In genomic region chr2:151941269-151941668, GRCm38 (mm10) we compare ENCODE assay signal across 9 mouse cellular contexts. TPM values are rescaled to one million over a fixed set of nuclear protein-coding genes. Genes with fewer than 3 reads are reported as not detected.
DNase-seq lines count a peak whose midpoint lies in the region; ATAC-seq and TF ChIP-seq lines count a peak whose summit lies in the region.
"Had no signal": no experiment of that assay in that cellular context is flagged by ENCODE, and none has a peak within 500 bp of the region (broad histone marks: within the 10 kb centered on the region; RNA-seq: fewer than 3 reads in every experiment).

No protein-coding gene starts in this region.

- WGBS in liver, adult 2 months = 67% methylated on average over 2 of the region's 2 CpGs
- 32% methylated on average over 2 of the region's 2 CpGs for WGBS in liver, embryonic 11.5 days

- no peak for DNase-seq in liver, adult 2 months (ENCODE audit: extremely low read depth, low read depth, low spot score)
- no peak for DNase-seq in liver, embryonic 11.5 days (ENCODE audit: low spot score)
- peak; percentile 63 for DNase-seq in adrenal gland, adult 2 months
- DNase-seq in heart, postnatal 4 days = peak; percentile 62
- DNase-seq in retina, embryonic 14.5 days (ENCODE audit: low spot score) = peak; percentile 66
- DNase-seq in ovary, adult 18-20 months (ENCODE audit: low spot score) = no peak
- DNase-seq in layer of hippocampus, adult 8-10 months (ENCODE audit: low spot score in 2 of 2) = no peak

- TF ChIP-seq POLR2A in liver, adult 2 months (IDR thresholded peaks at IDR 0.05; ENCODE audit: extremely low read depth, insufficient read depth, low read length) = no peak

- no peak overlapping the region for H3K9ac ChIP-seq in liver, adult 2 months (ENCODE audit: low read depth, low read length)
- no peak overlapping the region for H3K9ac ChIP-seq in liver, embryonic 11.5 days (ENCODE audit: low read depth, low read length)
- H3K9ac ChIP-seq: embryonic facial prominence, embryonic 15.5 days; limb, embryonic 15.5 days had no signal

- no peaks in the 10 kb centered on the region for H3K36me3 ChIP-seq in liver, adult 2 months (ENCODE audit: control insufficient read depth, insufficient read depth, low read length)
- no peaks in the 10 kb centered on the region for H3K36me3 ChIP-seq in liver, embryonic 11.5 days (ENCODE audit: control insufficient read depth, insufficient read depth, low read length)
- H3K36me3 ChIP-seq: embryonic facial prominence, embryonic 15.5 days; limb, embryonic 15.5 days had no signal

- H3K27me3 ChIP-seq in liver, adult 2 months (ENCODE audit: control insufficient read depth, insufficient read depth, low read length) = no peaks in the 10 kb centered on the region
- no peaks in the 10 kb centered on the region for H3K27me3 ChIP-seq in liver, embryonic 11.5 days (replicated peaks; ENCODE audit: control insufficient read depth, insufficient read depth, low read length)
- H3K27me3 ChIP-seq: embryonic facial prominence, embryonic 15.5 days; limb, embryonic 15.5 days had no signal

- no peak overlapping the region for H3K4me3 ChIP-seq in liver, adult 2 months (ENCODE audit: insufficient read depth, low read depth, low read length)
- no peak overlapping the region for H3K4me3 ChIP-seq in liver, embryonic 11.5 days (ENCODE audit: low read depth, low read length)
- H3K4me3 ChIP-seq: embryonic facial prominence, embryonic 15.5 days; limb, embryonic 15.5 days had no signal

- H3K4me1 ChIP-seq in liver, adult 2 months (ENCODE audit: control insufficient read depth, insufficient read depth, low read length) = peaks cover 7% of the 10 kb centered on the region
- no peaks in the 10 kb centered on the region for H3K4me1 ChIP-seq in liver, embryonic 11.5 days (replicated peaks; ENCODE audit: control insufficient read depth, insufficient read depth, low read length)

- no peak overlapping the region for H3K27ac ChIP-seq in liver, adult 2 months (replicated peaks; ENCODE audit: insufficient read depth, low read depth, low read length)
- H3K27ac ChIP-seq in liver, embryonic 11.5 days (ENCODE audit: low read depth, low read length) = no peak overlapping the region
- H3K27ac ChIP-seq: embryonic facial prominence, embryonic 15.5 days; limb, embryonic 15.5 days had no signal

- no peak for ATAC-seq in liver, embryonic 11.5 days (replicated peaks; ENCODE audit: low FRiP score)

- no peaks in the 10 kb centered on the region for H3K79me2 ChIP-seq in liver, adult 2 months (ENCODE audit: control insufficient read depth, insufficient read depth, low read length)

- H3K9me3 ChIP-seq in liver, embryonic 11.5 days (ENCODE audit: control insufficient read depth, low read length) = no peaks in the 10 kb centered on the region
- H3K9me3 ChIP-seq: embryonic facial prominence, embryonic 15.5 days; limb, embryonic 15.5 days had no signal

- H3K4me2 ChIP-seq in liver, embryonic 11.5 days = no peak overlapping the region
- H3K4me2 ChIP-seq: embryonic facial prominence, embryonic 15.5 days; limb, embryonic 15.5 days had no signal

- TF ChIP-seq CTCF in liver, adult 2 months (IDR thresholded peaks at IDR 0.05; ENCODE audit: low read depth, low read length) = peak; percentile 61

RNA-seq across cellular contexts. Expression of gene Angpt4, which starts 30.3 kb away (rescaled TPM):
- under 0.01 and 0.13 TPM in 2 replicates for total RNA-seq in liver, adult 2 months (2014; rRNA removed)
- polyA plus RNA-seq in liver, adult 2 months (2012; rRNA removed) = 0.10 and 0.19 TPM in 2 replicates
- 0.32 and 0.42 TPM in 2 replicates for polyA plus RNA-seq in liver, embryonic 11.5 days (2014; fragmentation: Nextera tagmentation; extraction: Ambion mirVana)
- total RNA-seq in adrenal gland, adult 2 months (2021) = 1 to 10 TPM in 1 of 2 experiments, under 1 TPM in 1; 0.63 to 1.6 TPM
- 1.1 and 1.9 TPM in 2 replicates for polyA plus RNA-seq in adrenal gland, adult 2 months (2012; rRNA removed)
- total RNA-seq in heart, postnatal 4 days (2021) = under 1 TPM; 0.14 to 0.18 TPM
- under 1 TPM in 1 of 4 experiments, not detected in 3; 0.14 TPM for total RNA-seq in layer of hippocampus, adult 8-10 months (2022)

RNA-seq across cellular contexts. Expression of gene Fam110a, which starts 38.8 kb away (rescaled TPM):
- total RNA-seq in liver, adult 2 months (2014; rRNA removed) = 0.83 and 1.3 TPM in 2 replicates
- polyA plus RNA-seq in liver, adult 2 months (2012; rRNA removed) = 3.3 and 5.5 TPM in 2 replicates
- 15.0 and 17.0 TPM in 2 replicates for polyA plus RNA-seq in liver, embryonic 11.5 days (2014; fragmentation: Nextera tagmentation; extraction: Ambion mirVana)
- total RNA-seq in adrenal gland, adult 2 months (2021) = 10 to 100 TPM in 1 of 2 experiments, 1 to 10 TPM in 1; 8.5 to 11.3 TPM
- 24.1 and 24.6 TPM in 2 replicates for polyA plus RNA-seq in adrenal gland, adult 2 months (2012; rRNA removed)
- 1 to 10 TPM; 8.2 to 8.6 TPM for total RNA-seq in heart, postnatal 4 days (2021)
- total RNA-seq in layer of hippocampus, adult 8-10 months (2022) = 1 to 10 TPM; 5.9 to 8.0 (median 7.2) TPM

RNA-seq across cellular contexts. Expression of gene Slc52a3, which starts 55.0 kb away (rescaled TPM):
- 0.18 and 0.20 TPM in 2 replicates for total RNA-seq in liver, adult 2 months (2014; rRNA removed)
- polyA plus RNA-seq in liver, adult 2 months (2012; rRNA removed) = 0.48 and 0.62 TPM in 2 replicates
- polyA plus RNA-seq in liver, embryonic 11.5 days (2014; fragmentation: Nextera tagmentation; extraction: Ambion mirVana) = 1.9 and 2.2 TPM in 2 replicates
- total RNA-seq in adrenal gland, adult 2 months (2021) = 1 to 10 TPM; 3.1 to 5.4 TPM
- polyA plus RNA-seq in adrenal gland, adult 2 months (2012; rRNA removed) = 5.7 and 6.9 TPM in 2 replicates
- total RNA-seq in heart, postnatal 4 days (2021) = 1 to 10 TPM; 1.4 to 1.5 TPM
- 1 to 10 TPM; 2.1 to 3.9 (median 2.1) TPM for total RNA-seq in layer of hippocampus, adult 8-10 months (2022)

Comparison
In these comparisons a context has a peak if more than half of its experiments do, and no peak if none do; other contexts are left out.
1. DNase-seq: peak in adrenal gland, adult 2 months (single experiment), heart, postnatal 4 days (single experiment) and retina, embryonic 14.5 days (single experiment); none in liver, adult 2 months (single experiment), liver, embryonic 11.5 days (single experiment), ovary, adult 18-20 months (single experiment) and layer of hippocampus, adult 8-10 months (0 of 2).